Mouse (Mus musculus) adrenal gland, adult 18-20 months (tissue): ENCODE measurements at regions not wholly inside any gene's neighbourhood (a gene's known extent, or its start where the extent isn't known, plus 50 kb on each side); places are given as distances from the start of the nearest gene placed in this dataset.
"Not testable (repeated sequence)": the region's sequence is repeated elsewhere in the genome, so short reads cannot be mapped to it uniquely, and the experiment has no call there.

Source experiments
- DNase-seq, 2 experiments: peaks; one replicate each; pipeline ENCODE4 v3.0.0; 2021 to 2022; ENCODE audit warnings: low spot score in 2 of 2

DNA sequence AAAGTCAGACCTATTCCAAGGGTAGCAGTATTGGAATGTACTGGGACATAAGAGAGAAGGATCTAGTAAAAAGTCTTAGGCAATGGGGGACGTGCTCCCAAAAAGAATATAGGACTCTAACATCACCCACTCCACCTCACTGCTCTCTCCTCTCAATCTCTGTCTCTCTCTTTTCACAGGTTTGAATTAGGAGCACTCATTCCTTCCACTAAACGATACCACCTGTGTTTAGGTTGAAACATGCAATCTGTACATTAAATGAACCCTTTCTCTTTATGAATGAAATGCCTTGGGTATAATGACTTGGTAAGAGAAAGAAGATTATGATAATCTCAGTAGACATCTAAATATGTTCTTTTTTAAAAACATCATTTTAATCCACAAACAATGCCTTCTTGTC lies 129.4 kb downstream of the Zpld1 start:
- no peak for DNase-seq

DNA sequence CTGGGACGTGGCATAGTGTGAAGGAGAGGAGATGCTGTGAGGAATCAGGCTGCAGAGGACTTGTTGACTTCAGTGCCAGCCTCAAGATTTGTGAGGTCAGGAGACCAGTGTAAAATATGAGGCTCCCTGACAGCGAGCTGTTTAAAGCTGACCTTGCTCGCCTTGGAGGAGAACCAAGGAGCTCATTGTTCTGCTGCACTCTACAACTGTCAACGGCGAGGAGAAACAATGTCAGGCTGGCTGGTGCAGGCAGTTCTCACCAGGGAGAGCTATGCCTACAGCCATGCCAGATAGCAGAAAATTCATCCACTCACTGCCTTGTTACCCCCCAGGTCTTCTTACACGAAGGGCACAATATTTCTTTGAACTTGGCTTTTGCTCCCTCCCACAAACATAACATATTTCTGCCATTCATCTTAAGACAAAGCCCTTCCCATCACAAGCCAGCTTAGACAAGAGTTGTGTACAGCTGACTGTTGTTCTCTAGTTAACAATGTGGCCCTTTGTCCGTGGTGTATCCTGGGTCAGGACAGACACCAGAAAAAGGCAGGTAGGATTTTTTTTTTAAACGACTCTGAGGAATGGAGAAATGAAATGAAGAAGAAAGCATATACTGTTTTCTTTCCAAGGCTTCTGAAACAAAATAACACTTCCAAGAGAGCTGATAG lies 131.5 kb downstream of the Zpld1 start:
- DNase-seq, result no peak

DNA sequence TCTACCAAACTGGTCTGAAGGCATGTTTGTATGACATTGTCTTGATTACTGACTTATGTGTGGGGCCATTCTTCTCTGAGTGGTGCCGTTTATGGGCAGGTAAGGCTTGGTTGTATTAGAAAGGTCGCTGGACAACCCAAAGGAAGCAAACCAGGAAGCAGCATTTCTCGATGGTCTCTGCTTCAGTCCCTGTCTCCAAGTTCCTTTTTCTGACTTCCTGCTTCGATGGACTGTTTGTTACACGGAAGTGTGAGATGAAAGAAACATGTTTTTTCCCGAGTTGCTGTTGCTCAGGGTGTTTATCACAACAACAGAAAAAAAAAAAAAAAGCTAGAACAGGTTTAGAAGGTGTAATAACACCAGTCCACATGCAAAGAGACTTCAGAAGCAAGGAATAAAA lies 134.9 kb downstream of the Zpld1 start:
- no peak for DNase-seq

DNA sequence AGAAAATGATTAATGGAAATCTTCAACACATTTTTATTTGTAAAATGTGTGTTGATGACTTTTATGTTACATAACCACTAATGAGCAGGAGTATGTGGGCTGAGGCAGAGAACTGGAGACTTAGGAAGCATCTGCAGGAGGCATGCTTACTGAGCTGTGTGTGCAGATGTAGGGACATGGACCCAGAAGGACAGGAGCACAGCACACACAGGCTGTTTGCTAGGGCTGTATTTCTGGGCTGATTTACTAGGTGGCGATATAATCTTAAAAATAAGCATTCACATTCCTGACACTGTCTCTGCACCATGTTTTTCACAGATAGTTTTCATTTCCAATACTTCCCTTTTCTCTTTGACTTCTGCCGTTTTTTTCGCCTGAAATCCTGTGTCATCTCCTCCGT lies 146.1 kb downstream of the Zpld1 start:
- DNase-seq, result no peak

DNA sequence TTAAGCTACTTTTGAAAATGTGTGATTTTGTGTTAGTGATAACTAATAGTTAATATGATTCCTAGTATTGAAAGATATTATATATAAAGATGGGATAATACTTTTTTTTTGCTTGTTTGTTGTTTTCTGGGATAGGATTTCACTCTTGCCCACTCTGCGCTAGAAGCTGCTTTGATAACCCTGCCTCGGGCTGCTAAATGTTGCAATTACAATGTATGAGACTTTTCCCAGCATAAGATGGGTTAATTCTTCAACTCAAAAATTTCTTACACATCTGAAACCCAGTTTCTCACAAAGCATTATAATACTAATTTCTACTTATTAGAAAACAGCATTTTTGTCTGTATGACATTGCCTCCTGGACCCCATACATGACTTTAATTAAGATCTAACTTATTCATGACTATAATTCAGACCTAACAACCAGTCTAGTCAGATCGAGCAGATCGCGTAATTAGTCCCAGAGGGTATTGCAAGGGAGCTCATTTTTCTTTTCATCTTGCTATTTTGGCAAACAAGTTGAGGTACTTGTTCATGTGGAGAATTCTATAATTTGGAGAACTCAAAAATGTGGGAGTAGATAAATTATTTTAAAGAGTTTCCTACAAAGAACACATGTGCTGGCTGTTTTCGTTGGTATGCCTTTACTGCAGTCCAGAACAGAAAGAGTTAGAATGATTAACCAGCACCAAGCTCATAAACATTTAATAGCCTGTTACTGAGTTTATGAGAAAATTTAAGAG lies 155.2 kb downstream of the Zpld1 start:
- no peak for DNase-seq

DNA sequence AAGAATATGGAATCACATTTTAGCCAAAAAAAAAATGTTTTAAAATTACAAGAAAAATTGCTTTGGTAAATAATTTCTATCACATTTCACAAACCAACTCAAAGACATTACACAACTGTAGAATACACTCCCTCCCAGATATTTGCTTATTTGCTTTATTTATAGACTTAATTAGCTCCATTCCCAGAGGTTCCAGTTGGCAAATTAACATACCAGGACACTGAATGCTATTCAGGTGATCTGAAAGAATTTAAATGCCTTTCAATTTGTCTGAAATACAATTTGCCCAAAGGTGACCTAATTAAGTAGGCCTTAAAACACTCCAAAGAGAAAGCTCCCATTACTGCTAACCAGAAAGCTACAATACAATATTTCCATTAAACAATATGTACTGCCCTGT lies 162.8 kb downstream of the Zpld1 start:
- DNase-seq, result no peak

DNA sequence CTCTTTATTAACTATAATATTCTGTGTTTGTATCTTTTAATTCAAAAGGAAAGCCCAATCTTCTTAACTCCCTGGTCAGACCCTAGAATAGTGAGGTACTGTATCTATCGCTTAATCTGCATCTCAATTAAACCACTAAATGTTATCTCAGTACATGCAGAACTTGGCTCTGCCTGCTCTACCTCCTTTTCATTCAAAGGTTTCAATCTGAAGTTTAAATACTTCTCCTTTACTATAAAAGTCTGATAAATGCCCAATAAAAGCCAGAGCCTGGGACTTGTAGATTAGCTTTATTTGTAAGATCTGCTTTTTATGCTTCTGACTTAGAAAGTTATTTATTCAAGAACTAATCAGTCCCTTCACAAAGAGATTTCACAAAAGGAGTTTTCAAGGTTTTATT lies 200.1 kb downstream of the Zpld1 start:
- no peak for DNase-seq

DNA sequence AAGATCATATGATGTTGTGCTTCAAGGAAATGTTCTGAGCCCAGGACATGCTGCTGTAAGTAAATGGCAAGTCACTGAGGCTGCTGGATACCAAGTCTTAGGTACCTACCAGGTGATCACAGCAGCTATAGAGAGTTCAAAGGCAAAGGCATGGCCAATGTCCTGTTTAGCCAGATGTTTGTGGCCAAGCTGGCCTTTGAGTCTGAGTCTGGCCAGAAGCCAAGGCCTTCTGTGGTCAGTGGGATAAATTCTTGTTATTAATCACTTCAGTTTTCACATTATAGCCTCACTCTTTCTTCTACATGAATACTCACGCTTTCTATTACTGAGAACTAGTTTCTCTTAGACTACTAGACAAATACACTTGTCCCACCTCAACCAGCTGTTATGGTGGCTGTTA lies 210.3 kb downstream of the Zpld1 start:
- DNase-seq, result peak in 1 of 2 experiments; percentile 9

DNA sequence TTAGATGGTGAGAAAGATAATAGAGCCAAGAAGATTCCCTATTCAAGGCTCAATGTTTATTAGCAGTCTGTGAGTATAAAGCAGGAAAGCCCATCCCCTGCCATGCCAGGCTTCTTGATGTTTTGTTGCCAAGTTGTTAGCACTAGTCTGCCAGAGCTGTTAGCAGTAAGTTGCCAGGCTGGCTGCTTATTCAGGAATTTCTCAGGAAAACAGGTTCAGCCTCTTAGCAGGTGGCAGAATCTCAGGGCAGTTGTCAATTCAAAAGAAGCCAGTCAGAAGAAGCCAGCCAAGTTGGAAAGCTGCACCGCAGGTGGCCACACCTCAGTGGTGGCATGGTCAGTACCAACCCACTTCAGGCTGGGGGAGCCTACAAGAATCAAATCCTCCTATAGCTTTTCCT lies 221.6 kb downstream of the Zpld1 start:
- no peak for DNase-seq

DNA sequence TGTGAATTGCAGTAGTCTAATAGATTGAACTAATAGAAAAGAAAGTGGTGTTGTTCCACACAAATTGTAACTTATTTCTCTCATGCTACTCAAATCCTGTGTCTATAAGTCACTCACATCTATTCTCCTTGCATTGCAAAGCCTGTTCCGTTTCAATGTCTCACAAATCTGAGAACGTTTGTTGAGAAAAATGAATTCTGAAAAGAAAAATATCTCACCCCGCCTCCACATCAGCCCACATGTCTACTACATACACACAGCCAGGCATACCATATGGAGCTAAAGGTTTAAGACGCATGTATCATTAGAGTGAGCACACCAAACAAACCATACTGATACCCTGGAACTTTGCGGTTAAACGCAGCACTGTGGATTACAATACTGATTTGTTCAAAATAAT lies 258.0 kb downstream of the Zpld1 start:
- DNase-seq, result no peak

DNA sequence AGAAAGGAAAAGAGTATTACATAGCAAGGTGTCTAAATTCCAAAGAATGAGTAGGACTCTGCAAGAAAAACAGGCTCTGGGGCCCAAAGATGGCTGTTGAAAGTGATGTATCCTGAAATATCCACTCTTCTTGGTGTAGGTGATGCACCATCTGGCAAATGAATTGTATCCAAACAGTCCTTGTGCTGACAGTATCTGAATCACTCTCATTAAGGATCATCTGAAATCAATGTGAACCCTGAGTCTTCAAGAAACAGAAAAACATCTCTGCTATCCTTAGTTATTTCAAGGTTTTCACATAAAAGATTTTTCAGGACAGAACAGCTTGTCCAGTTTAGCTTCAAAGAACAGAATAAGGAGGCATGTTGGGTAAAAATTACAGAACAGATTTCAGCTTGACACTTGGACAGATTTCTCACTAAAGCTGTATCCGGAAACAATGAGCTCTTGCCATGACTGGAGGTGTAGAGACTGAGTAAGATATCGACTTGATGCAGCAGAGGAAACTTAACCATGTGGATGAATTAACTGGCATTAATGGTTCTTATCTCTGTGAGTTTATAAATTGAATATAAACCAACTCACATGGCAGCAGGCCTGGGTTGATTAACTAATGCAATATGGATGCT lies 296.0 kb downstream of the Zpld1 start:
- DNase-seq, result no peak

DNA sequence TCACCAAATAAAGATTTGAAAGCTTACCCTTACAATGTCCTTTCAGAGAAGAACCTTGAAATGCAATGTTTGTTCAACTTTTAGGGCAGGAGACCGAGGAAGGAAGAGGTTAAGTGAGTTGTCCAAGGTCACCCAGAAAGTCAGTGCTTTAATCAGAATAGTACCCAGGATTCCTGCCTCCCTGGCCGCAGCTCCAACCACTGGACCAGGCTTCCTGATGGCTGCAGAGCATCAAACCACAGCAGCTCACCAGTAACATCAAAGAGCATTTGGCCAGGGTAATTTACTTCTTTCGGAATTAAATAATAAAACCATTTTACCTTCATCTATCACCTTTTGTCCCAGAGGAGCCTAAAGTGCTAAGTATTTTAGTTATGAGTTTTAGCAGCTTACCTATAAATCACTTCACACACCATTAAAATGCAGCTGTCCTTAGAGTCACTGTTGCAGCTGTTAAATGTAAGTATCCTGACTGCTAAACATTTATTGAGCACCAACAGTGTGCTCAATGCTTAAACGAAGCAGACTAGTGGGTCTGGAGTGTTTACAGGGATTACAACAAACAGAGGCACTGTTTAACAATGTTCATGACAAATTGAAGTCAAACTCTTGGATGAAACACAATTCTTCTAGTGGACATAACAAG lies 306.1 kb downstream of the Zpld1 start:
- DNase-seq, result no peak

DNA sequence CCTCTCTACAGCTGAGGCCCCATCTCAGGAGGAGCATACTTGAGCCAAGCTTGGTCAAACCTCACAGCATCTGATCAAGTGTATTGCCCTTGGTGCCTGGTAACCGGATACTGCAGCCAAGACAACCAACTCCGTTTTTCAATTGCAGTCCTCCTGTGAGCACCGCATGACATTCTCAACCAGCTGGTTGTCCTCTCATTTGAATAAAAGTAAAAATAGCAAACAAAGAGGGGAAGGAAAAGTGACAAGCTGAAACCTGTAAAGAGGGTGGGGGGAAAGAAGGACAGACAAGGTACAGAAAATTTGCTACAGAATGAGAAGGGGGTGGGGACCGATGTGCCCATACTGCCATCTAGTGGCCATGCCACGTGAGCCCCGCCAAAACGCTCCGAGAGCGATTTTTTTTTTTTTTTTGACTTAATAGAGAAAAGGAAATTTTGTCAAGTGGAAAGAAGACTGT lies 314.0 kb downstream of the Zpld1 start:
- DNase-seq, result peak; percentile 17 to 19

DNA sequence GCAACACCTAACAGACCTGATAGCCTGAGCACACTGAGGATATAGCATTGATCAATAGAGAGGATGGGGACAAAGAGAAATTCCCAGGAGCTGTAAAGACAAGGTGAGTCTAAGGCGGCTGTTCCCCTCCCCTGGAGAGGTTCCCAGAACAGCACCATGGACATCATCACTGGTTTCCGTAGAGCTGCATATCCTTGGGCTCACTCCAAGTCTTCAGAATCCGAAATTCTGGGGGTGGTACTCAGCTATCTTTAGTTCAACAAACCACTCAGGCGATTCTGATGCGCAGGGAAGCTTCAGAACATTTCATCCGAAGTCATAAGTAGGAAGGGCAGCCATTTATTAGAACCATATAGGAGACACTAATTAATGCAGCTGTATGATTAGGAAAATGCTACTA lies 327.4 kb downstream of the Zpld1 start:
- DNase-seq, result no peak

DNA sequence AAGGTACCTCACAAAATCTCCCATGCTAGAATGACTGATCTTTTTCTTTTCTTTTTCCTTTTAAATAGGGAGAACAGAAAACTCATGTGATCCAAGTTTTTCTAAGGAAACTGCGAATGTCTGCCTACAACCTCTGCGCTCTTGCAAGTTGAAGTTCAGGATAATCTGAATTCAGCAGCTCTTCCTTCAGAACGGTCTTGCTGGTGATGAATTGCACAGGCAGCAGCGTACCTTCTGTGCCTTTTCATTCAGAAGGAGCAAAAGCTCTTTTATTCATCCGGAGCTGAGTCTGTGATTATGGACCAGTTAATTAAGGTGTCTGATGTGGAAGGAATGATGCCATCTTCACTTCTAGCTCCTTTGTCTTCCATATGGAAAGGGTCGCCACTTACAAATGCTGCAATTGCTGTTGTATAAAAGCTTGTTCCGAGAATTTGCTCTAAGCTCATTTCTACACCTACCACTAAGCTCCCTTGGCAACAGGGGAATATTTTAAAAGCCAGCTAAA lies 353.9 kb downstream of the Zpld1 start:
- DNase-seq, result no peak

DNA sequence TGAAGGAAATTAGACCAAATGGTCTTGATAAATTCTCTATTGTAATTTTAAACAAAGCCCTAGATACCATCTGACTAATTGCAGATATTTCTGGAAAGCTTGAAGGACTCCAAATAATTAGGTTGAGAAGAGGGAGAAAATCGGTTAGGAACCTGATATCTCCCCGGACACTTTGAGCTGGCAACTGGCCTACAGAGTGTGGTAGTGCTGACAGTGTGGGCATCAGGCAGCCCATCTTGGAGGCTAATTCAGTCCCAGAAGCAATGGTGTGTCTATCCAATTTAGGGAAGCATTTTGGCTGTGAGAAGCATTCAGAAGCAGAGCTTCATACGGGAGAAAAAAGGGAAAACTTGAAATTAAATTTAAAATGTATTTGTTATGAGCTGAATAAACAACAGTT lies 369.5 kb downstream of the Zpld1 start:
- DNase-seq, result no peak

DNA sequence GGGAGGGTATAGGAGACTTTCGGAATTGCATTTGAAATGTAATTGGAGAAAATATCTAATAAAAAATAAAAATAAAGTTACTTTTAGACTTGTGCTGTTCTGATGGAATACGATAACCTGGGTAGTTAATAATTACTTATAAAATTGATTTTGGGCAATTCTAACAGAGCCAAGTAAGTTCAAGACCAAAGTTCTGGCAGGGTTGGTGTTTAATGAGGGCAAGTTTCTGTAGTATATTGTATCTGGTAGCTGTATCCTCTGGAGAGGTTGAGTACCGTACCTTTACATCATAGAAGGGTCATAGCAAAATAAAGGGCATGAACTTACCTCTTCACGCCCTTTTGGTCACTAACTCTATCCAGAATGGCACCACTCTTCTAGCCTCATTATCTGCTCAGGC lies 394.9 kb downstream of the Zpld1 start:
- no peak for DNase-seq

DNA sequence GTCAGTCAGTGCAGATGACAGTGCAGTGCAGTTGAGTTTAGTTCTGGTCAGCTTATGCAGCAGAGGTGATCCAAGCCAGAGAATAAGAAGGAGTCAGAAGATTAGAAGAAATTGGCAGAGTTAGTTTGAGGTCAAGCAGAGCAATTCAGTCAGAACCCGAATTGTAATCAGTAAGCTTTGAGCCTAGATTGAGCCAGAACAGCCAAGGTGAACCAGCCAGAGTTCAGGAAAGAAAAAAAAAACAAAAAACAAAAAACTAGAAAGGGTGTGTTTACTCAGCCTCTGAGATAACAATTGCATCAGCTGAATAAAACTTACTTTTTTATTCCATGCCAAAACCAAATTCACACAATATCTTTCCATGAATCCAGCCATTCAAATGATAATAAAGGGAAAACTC lies 396.3 kb downstream of the Zpld1 start:
- DNase-seq, result no peak

DNA sequence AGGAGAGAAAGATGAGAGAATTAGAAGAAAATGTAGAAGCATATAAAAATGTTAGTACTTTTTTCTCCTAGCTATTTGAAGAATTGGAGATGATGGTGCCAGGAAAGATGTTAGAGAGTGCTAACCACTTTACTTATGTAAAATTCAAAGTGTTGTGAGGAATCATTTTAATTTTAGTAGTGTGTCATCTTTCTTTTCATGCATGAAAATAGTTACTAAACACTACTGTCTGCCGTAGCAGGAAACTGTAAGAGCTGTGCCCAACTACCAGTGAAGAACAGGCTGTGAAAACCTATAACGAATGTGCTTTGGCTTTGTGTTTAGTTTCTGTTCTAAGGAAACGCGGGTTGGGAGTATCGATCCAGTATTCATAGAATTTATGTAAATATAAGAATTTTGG lies 403.1 kb downstream of the Zpld1 start:
- no peak for DNase-seq

DNA sequence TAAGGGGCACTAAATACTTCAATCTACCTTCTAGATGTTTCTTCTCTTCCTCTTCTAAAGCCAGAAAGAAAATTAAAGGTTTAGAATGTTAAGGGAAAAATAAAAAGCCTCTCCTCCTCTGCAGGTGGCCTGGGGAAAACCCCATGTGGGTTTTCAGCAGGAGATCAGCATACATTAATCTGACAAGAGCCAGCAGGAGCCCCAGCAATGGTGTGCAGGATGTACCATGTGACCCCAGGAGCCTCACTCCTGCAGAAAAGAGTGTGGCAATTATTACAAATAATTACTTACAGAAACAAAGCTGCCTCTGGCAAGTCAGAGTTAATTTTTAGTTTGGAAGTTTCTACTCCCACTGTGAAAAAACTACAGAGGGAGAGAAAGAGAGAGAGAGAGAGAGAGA lies 440.4 kb downstream of the Zpld1 start:
- DNase-seq, result no peak

DNA sequence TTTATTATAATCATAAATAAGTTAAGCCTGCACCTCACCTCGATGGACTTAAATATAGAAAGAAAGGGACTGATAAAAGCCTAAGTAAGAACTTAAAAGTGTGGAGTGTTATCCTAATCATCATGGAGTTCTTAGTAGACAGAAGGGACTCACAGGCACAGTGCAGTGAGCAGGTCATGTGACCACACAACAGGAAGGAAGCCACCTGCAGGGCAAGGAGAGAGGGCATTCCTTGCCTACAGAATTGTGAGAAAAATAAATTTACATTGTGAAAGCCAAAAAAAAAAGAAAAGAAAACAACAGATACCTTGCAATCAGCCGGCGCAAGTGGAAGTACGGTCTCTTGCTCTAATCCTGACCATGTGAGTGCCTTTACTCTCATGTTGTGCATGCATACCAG lies 454.8 kb downstream of the Zpld1 start:
- not testable (repeated sequence) for DNase-seq
